Mouse (Mus musculus) forebrain, embryonic 12.5 days (tissue): ENCODE measurements around the gene Ubc. TPM values are rescaled to one million over a fixed set of nuclear protein-coding genes. Genes with fewer than 3 reads are reported as not detected.
"Not testable (repeated sequence)": the region's sequence is repeated elsewhere in the genome, so short reads cannot be mapped to it uniquely, and the experiment has no call there.

Experiments
- ATAC-seq: fragments of 200-750 bp; cut with Nextera tagmentation; 2 replicates; pipeline ENCODE4 v1.8.0; 2017; ENCODE audit warnings: moderate TSS enrichment; ENCODE audit not compliant: low FRiP score
- H3K27ac ChIP-seq: fragments of 300-500 bp; sonication (generic); 2 replicates; pipeline ENCODE4 v1.5.1; 2016; ENCODE audit warnings: mild to moderate bottlenecking
- H3K27me3 ChIP-seq: fragments of 300-500 bp; sonication (generic); 2 replicates; pipeline ENCODE4 v1.6.1; 2016; ENCODE audit warnings: mild to moderate bottlenecking
- H3K36me3 ChIP-seq: fragments of 300-500 bp; sonication (generic); replicated peaks from 2 replicates; pipeline ENCODE4 v1.6.1; 2016; ENCODE audit warnings: mild to moderate bottlenecking
- H3K4me1 ChIP-seq: fragments of 300-500 bp; sonication (generic); 2 replicates; pipeline ENCODE4 v1.6.1; 2016
- H3K4me2 ChIP-seq: fragments of 300-500 bp; sonication (generic); 2 replicates; pipeline ENCODE4 v1.6.1; 2016; ENCODE audit warnings: mild to moderate bottlenecking, moderate library complexity
- H3K4me3 ChIP-seq: fragments of 300-500 bp; sonication (generic); replicated peaks from 2 replicates; pipeline ENCODE4 v1.5.1; 2016; ENCODE audit warnings: mild to moderate bottlenecking
- H3K9ac ChIP-seq: fragments of 300-500 bp; sonication (generic); 2 replicates; pipeline ENCODE4 v1.6.1; 2016; ENCODE audit warnings: mild to moderate bottlenecking
- H3K9me3 ChIP-seq: fragments of 300-500 bp; sonication (generic); 2 replicates; pipeline ENCODE4 v1.6.1; 2016
- WGBS: fragments of 180-500 bp; shearing (Covaris S2); methylation state at CpG from one replicate; pipeline ENCODE4 v1.1.7; 2016; 5-methylcytosine and 5-hydroxymethylcytosine counted together
- polyA plus RNA-seq: library from polyadenylated mRNA; unstranded; fragments of >200 nt; fragmentation: Nextera tagmentation; extraction: Ambion mirVana; gene quantifications from 2 replicates; pipeline ENCODE4 v1.2.1, GENCODE M21; 2016

Ubc gene
- 1,113 and 1,114 TPM in 2 replicates for polyA plus RNA-seq

DNA sequence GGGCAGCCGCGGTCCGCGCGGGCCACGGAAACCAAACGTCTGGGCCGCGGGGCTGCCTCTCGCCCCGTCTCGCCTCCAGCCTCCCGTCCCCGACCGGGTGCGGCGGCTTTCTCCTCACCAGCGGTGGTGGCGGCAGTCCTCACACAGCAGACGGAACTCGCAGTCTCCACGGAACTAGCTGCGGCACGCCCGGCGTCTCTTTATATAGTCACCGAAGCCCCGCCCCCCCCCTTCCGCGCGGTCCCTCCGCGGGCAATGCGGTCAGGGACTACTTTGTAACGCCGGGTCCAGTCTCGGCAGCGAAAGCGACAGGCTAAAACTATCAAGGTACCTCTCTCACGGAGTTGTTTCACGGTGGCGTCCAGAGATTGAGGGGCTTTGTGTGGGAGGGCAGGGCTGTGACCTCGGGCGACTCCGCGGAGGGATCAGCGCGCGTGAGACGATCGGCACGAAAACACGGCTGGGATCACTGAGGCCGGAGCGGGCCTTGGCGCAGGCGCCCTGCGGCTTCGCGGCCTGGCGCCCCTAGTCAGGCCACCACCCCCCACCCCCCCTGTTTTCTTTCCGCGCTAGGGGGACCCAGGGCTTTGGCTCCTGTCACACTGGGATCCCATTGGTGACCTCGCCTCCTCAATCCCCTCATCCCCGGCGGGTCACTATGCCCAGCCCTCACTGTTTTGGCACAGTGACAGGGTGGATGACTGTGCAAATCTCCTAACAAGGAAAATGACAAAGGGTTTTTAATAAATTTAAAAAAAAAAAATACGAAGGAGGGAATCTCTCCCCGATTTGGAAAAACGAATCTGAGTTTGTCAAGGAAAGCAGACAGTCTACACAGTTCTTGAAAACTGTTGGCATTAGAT, at the start of gene Ubc:
Gene Ubc (minus strand): TSS at position 624 of the 863 bp plus-strand sequence.
- Histone ChIP-seq H3K4me3 (peak within 1 kb of the TSS; percentile 99), H3K27me3 (no peaks in the 10 kb centered on the region), H3K9ac (peak within 1 kb of the TSS; percentile 99), H3K9me3 (no peaks in the 10 kb centered on the region), H3K4me1 (peaks cover 39% of the 10 kb centered on the region), H3K27ac (peak within 1 kb of the TSS; percentile 96), H3K36me3 (peaks cover 12% of the 10 kb centered on the region), H3K4me2 (peak within 1 kb of the TSS; percentile 98)
- peak; percentile 67 for ATAC-seq
- WGBS: under 1% methylated on average over 69 of the region's 69 CpGs

DNA sequence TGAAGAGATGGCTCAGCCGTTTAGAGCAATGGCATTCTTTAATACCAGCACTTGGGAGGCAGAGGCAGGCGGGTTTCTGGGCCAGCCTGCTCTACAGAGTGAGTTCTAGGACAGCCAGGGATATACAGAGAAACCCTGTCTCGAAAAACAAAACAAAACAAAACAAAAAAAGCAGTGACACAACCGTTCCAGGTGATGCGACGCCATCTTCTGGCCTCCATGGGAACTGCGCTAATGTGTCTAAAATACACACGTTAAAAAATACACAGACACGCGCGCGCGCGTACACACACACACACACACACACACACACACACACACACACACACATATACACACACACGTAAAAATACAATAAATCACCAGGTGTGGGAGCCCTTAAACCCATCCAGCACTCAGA, 44.3 kb upstream of the Ubc start:
- H3K4me2 ChIP-seq: peak overlapping the region; percentile 86

DNA sequence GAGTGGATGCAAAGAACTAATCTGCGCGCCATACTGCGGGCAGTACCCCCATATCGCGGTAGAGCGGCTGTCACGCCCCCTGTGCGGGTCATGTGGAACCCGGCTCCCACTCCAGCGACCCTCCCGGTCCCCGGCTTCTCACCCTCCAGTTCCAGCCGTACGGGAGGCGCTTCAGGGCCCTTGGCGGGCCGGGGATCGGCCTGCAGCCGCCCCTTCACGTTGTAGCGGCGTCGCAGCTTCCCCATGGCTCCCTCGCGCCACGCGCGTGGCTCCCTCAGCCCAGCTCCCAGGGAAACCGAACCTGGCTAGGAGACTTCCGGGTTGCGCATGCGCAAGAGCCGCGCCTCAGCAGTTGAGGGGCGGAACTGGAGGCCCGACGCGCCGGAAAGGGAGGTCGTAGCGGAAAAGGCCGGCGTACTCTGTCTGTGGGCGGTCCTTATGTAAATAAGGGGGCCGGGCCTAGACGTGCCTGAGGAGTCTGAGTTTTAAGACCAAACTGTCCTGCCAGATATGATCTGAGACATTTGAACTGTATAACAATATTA, 43.9 kb upstream of the Ubc start, which contains the start of gene Dhx37:
Gene Dhx37 (minus strand): TSS at position 329 of the 545 bp plus-strand sequence.
- peak within 1 kb of the TSS; percentile 77 for H3K4me3 ChIP-seq
- peak; percentile 98 for ATAC-seq
- peak within 1 kb of the TSS; percentile 82 for H3K9ac ChIP-seq
- H3K9me3 ChIP-seq: no peaks in the 10 kb centered on the region
- peak within 1 kb of the TSS; percentile 47; the same call in 1 of the 2 replicates for H3K27ac ChIP-seq
- 0 out of 2 replicates have a peak, but pooled peaks cover 3% of the 10 kb centered on the region for H3K27me3 ChIP-seq
- H3K36me3 ChIP-seq: peaks cover 31% of the 10 kb centered on the region
- peaks cover 12% of the 10 kb centered on the region for H3K4me1 ChIP-seq
- under 1% methylated on average over 46 of the region's 46 CpGs for WGBS
- H3K4me2 ChIP-seq: peak within 1 kb of the TSS; percentile 86

More for the DNA sequence above, 44.3 kb upstream of the Ubc start:
- not testable (repeated sequence) for H3K9me3 ChIP-seq, H3K27ac ChIP-seq, H3K9ac ChIP-seq, H3K27me3 ChIP-seq, ATAC-seq
- H3K4me1 ChIP-seq: peaks cover 12% of the 10 kb centered on the region
- H3K36me3 ChIP-seq: peaks cover 26% of the 10 kb centered on the region
- H3K4me3 ChIP-seq: peak overlapping the region; percentile 77
- WGBS: 60% methylated on average over 15 of the region's 15 CpGs

DNA sequence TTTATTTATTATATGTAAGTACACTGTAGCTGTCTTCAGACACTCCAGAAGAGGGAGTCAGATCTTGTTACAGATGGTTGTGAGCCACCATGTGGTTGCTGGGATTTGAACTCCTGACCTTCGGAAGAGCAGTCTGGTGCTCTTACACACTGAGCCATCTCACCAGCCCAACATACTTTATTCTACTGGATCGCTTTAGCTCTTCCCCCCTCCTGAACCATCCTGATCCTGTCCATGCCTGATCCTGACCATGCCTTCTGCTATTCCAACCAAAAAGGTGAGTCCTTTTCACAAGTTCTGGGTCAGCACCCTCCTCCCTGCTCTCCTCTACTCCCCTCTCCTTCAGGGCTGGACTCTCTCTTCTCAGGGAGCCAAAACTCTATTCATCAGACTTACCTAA, 42.3 kb upstream of the Ubc start:
- peaks cover 12% of the 10 kb centered on the region for H3K4me1 ChIP-seq
- WGBS: 92% methylated on average over 2 of the region's 2 CpGs
- H3K4me3 ChIP-seq, H3K27me3 ChIP-seq, ATAC-seq, H3K9me3 ChIP-seq, H3K27ac ChIP-seq: not testable (repeated sequence)
- peaks cover 46% of the 10 kb centered on the region for H3K36me3 ChIP-seq
- H3K4me2 ChIP-seq: peak overlapping the region; percentile 86
- 0 out of 2 replicates have a peak overlapping the region, but pooled peaks have one; percentile 82 for H3K9ac ChIP-seq

DNA sequence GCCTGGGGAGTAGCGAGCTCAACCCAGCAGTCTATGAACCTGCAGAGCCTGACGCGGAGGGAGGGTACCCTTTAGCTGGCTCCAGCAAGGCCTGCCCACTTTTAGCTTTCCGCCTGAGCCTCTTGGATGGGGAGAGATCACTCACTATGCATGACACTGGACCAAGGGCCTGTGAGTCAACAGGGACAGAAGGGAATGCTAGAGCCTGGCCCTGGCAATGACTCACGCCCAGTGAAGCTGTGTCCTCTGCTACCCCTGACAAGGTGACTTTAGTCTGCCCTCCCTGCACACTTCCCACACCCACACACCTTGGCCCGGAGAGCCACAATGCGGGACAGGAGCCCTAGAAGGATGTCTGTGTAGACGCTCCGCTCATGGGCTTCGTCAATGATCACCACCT, 36.3 kb upstream of the Ubc start:
- Histone ChIP-seq H3K4me1 (no peaks in the 10 kb centered on the region), H3K4me2 (no peak overlapping the region), H3K27me3 (no peaks in the 10 kb centered on the region), H3K27ac (no peak overlapping the region), H3K9me3 (no peaks in the 10 kb centered on the region), H3K4me3 (no peak overlapping the region), H3K36me3 (peaks cover 100% of the 10 kb centered on the region), H3K9ac (no peak overlapping the region)
- ATAC-seq: no peak
- WGBS: 92% methylated on average over 10 of the region's 10 CpGs

DNA sequence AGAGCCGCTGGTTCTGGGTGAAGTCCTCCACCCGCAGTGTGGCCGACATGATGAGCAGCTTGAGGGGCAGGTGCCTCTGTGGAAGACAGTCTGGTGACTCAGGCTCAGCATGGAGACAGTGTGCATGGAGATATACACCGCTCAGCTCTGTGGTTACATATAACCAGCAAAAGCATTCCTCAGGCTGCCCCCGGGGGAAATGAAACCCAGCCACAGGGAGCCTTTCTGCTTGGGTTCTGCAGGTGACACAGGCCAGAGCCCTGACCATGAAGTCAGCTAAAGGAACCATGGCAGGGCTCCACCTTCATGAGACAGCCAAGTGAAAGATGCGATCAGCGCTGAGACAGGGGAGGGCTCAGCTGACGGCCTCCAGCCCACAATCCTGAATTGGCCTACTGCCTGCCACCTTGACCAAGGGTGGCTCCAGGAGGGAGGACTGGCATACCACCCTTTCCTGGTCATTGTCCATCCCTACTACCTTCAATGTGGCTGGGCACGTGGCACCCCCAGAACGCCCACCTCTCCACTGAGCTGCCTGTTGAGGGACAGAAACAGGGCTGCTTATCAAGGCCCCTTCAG, 35.8 kb upstream of the Ubc start:
- no peaks in the 10 kb centered on the region for H3K27me3 ChIP-seq
- no peaks in the 10 kb centered on the region for H3K4me1 ChIP-seq
- peaks cover 100% of the 10 kb centered on the region for H3K36me3 ChIP-seq
- no peak overlapping the region for H3K27ac ChIP-seq
- H3K4me2 ChIP-seq: no peak overlapping the region
- 95% methylated on average over 10 of the region's 10 CpGs for WGBS
- no peak for ATAC-seq
- no peak overlapping the region for H3K4me3 ChIP-seq
- no peaks in the 10 kb centered on the region for H3K9me3 ChIP-seq
- H3K9ac ChIP-seq: no peak overlapping the region

DNA sequence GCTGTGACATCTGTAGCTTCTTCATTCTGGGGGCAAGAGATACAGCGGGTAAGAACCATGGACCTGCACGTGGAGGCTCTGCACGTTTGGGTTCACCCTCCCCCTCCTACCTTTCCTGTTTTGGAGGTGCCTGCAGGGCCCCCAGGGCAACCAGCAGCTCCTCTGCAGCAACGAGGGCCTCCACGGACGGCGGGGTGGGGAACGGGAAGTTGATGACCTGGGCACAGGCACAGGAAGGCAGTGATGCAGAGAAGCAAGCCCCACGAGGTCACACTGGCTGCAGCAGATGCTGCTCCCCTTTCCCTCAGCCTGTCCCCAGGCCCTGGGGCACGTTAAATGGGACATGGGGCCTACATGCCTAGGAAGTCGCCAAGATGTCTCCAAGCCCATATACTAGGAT, 29.1 kb upstream of the Ubc start:
- WGBS: 84% methylated on average over 11 of the region's 11 CpGs
- H3K27ac ChIP-seq: no peak overlapping the region
- H3K4me2 ChIP-seq: no peak overlapping the region
- H3K27me3 ChIP-seq: no peaks in the 10 kb centered on the region
- no peak overlapping the region for H3K9ac ChIP-seq
- peaks cover 98% of the 10 kb centered on the region for H3K36me3 ChIP-seq
- H3K4me1 ChIP-seq: no peaks in the 10 kb centered on the region
- H3K9me3 ChIP-seq: no peaks in the 10 kb centered on the region
- ATAC-seq: no peak
- H3K4me3 ChIP-seq: no peak overlapping the region

DNA sequence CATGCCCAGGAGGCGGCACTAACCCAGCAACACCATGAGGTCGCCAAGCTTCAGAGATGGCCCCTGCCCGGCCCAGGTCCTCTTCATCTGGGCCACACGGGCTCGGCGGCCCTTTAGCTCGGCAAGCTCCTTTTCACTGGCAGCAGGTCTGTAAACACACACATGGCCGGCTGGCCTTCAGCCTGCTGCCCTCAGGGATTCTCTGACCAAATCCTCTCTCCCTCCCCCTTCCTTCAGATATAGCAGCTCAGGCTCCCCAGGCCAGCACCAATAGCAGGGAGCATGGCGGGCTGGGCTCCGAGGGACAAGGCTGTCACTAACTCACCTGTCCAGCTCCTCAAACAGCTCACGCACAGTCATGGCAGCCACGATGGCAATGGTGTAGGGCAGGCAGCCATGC, 28.6 kb upstream of the Ubc start:
- H3K36me3 ChIP-seq: peaks cover 98% of the 10 kb centered on the region
- WGBS: 94% methylated on average over 12 of the region's 12 CpGs
- no peak overlapping the region for H3K9ac ChIP-seq
- H3K27me3 ChIP-seq: no peaks in the 10 kb centered on the region
- H3K4me2 ChIP-seq: no peak overlapping the region
- H3K4me3 ChIP-seq: no peak overlapping the region
- H3K27ac ChIP-seq: no peak overlapping the region
- no peaks in the 10 kb centered on the region for H3K4me1 ChIP-seq
- ATAC-seq: no peak
- no peaks in the 10 kb centered on the region for H3K9me3 ChIP-seq

DNA sequence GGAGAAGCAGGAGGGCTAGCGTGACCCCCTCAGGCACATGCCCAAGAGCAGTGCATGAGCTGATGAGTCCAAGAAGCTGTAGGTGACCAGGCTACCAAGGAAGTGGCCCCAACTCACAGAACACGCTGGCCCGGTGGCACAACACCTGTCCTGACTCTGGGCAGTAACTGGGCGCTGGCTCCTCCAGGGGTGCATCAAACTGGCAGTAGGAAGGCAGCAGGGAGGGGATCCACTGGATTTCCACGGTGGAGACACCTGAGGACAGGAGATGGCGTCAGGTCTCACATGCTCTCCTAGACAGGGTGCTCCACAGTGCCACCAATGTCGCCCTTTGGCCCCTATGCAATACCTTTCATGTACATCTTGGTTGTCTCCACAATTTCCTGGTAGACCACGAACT, 26.2 kb upstream of the Ubc start:
- Histone ChIP-seq H3K4me1 (no peaks in the 10 kb centered on the region), H3K27me3 (no peaks in the 10 kb centered on the region), H3K36me3 (peaks cover 78% of the 10 kb centered on the region), H3K9ac (no peak overlapping the region), H3K4me3 (no peak overlapping the region), H3K4me2 (no peak overlapping the region), H3K9me3 (no peaks in the 10 kb centered on the region), H3K27ac (no peak overlapping the region)
- 91% methylated on average over 8 of the region's 8 CpGs for WGBS
- ATAC-seq: no peak

DNA sequence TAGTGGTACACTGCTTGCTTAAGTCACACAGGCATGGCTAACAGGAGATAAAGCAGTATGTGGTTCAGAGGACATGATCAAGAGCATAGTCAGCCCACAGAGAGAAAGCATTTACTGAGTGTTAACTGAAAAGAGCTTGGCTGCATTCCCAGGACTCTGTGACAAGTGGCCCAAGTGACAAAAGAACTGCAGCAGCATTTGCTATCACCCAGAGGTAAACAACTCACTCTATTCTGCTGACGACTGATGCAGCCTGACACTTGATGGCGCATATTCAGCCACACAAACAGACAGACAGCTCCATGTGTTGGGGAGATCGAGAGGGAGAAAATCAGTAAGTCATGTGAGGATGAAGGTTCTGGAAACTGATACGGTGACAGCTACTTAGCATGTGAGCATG, 23.8 kb upstream of the Ubc start:
- WGBS: 68% methylated on average over 4 of the region's 4 CpGs
- no peak for ATAC-seq
- Histone ChIP-seq H3K36me3 (peaks cover 55% of the 10 kb centered on the region), H3K4me2 (no peak overlapping the region), H3K27me3 (no peaks in the 10 kb centered on the region), H3K4me1 (peaks cover 4% of the 10 kb centered on the region), H3K4me3 (no peak overlapping the region), H3K9ac (no peak overlapping the region), H3K9me3 (no peaks in the 10 kb centered on the region), H3K27ac (no peak overlapping the region)

DNA sequence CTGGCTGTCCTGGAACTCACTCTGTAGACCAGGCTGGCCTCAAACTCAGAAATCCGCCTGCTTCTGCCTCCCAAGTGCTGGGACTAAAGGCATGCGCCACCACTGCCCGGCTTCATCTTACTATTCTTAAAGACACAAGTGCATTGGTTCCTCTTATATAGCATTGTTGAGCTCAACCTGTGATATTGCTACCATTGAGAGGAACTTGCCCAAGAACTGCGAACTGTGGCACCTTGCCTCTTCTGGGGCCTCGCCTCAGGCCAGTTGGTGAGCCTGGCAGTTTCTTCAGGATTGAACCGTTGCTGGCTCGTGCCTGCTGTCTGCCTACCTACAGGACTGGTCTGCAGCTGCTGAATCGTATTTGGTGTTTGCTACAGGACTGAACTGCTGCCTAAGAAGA, 22.5 kb upstream of the Ubc start:
- H3K27ac ChIP-seq, H3K27me3 ChIP-seq, H3K9ac ChIP-seq, H3K4me3 ChIP-seq, ATAC-seq, H3K9me3 ChIP-seq, H3K4me1 ChIP-seq, H3K4me2 ChIP-seq: not testable (repeated sequence)
- WGBS: 88% methylated on average over 8 of the region's 8 CpGs
- H3K36me3 ChIP-seq: peaks cover 43% of the 10 kb centered on the region

DNA sequence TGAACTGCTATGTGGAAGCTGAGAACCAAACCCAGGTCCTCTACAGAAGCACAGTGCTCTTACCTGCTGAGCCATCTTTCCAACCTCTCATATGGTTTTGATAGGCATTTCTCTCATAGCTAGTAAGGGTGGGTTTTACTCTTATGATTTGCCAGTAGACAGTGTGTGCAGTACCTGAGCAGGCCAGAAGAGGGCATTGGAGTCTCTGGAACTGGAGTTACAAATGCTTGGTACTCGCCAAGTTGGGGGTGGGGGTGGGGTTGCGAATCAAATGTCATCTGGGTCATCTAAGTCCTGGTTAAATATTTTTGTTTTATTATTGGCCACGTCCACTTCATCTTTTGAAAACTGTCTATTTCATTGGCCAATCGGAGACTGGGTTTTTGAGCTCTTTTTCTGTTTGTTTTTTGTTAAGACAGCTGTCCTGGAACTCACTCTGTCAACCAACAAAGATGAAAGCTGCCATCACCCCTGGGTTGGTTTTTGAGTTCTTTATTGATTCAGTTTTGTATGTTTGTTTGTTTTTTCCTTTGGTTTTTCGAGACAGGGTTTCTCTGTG, 22.0 kb upstream of the Ubc start:
- H3K4me1 ChIP-seq: peaks cover 9% of the 10 kb centered on the region
- WGBS: 60% methylated on average over 5 of the region's 5 CpGs
- no peaks in the 10 kb centered on the region for H3K9me3 ChIP-seq
- peaks cover 38% of the 10 kb centered on the region for H3K36me3 ChIP-seq
- no peak overlapping the region for H3K4me3 ChIP-seq
- no peak for ATAC-seq
- H3K9ac ChIP-seq: no peak overlapping the region
- H3K27ac ChIP-seq: no peak overlapping the region
- no peaks in the 10 kb centered on the region for H3K27me3 ChIP-seq
- H3K4me2 ChIP-seq: no peak overlapping the region
